Mouse (Mus musculus) liver (tissue): ENCODE results near the gene Zfp110.
A peak's percentile ranks its signal among the peaks of the same experiment; 100 is the strongest.
"Not testable (repeated sequence)": the region's sequence is repeated elsewhere in the genome, so short reads cannot be mapped to it uniquely, and the experiment has no call there.

Source experiments
- DNase-seq: peaks from one replicate; pipeline ENCODE4 v3.0.0-alpha.2; 2020; ENCODE audit warnings: mixed read lengths

Gene Zfp110

DNA sequence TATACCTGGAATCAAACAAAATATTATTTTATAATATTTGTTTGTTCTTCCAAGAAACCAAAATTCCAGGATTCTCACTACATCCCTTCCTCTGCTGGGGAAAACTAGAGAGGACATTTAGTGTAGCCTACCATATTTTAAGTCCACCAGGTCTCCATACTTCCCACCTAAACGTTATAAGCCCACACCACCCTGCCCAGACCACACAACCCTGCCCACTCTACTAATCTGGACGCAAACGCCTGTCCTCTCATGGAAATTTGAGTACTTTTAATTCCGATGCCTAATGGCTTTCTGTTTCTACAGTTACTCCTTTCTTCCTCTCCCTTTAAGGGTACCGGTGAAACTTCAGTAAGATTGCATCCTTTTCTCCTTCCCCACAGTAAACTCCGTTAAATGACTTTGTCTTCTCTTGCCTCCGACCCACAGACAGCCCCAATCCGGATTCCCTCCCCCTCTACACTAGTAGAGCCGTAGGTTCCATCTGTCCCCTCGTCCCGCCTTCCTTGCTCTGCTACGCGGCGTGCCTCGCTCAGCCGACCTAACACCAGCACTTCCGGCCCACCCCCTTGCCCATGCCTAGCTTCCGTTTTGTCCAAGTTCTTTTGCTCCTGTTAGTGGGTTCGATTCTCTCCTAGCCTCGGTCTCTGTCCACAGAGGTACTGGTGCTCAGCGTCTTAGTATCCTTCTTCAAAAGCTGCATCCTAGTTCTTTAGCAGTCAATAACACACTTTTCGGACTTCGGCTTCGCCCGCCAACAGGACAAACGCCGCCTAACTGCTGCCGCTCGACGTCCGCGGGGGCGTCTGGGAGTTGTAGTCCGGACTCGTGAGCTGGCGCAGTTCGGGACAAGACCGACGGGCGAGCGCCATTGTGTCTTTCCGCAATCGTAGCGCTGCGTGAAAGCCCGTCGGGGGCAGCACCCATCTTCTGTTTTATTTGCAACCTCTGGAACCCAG is at the start of gene Zfp110:
Gene Zfp110 (plus strand): TSS at position 600 of the 959 bp plus-strand sequence.
- peak; percentile 90 for DNase-seq

DNA sequence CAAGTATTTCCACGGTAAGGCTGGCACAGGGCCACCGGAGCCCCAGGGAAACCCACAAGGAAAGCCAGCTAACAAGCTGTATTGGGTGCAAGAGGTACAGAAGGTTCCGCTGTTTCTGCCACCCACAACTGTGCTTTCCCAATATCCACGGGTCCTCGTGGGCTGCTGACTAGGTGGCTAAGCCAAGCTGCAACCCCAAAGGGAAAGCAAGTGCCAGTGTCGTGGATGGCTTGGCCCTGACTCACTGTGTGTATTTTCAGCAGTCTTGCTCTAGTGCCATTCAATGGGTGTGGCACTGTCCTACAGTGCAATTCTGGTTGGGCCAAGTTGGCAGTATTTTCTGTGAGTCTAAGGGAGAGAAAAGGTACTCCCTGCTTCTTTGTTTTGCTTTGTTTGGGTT is 47.2 kb upstream of the Zfp110 start:
- DNase-seq: no peak

DNA sequence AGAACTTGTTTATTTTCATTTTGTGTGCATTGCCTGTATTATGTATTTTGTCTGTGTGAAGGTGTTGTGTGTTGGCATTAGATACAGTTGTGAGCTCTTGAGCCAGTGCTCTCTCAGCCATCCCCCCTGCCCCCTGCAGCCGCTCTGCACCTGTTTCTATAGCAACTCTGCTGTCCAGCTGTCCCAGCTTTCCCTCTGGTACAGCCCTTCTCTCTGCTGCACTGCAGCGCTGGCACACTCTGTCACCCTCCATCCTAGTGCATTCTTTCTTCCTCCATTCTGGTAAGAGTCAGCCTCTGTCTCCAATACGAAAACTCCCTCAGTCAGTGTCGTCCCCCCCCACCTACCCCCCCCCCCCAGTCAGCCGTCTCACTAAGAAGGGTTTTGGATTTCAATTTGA is 46.5 kb upstream of the Zfp110 start:
- no peak for DNase-seq

DNA sequence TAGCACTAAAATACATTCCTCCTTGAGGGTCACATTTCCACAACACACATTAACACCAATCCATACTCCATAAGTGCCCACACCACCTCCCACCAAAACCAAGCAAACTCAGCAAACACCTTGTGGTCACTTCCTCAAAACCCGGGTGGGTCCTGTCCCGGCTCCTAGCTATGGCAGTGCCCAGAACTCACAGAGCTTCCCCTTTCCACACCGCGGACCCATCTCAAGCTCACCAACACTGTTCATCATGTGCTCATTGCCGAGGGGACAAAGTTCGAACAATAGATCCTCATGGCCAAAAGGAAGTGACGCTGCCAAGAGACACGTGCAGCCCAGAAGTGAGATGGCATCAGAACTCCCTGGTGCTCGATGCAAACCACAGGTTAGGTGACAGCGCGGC is 41.9 kb upstream of the Zfp110 start:
- not testable (repeated sequence) for DNase-seq

DNA sequence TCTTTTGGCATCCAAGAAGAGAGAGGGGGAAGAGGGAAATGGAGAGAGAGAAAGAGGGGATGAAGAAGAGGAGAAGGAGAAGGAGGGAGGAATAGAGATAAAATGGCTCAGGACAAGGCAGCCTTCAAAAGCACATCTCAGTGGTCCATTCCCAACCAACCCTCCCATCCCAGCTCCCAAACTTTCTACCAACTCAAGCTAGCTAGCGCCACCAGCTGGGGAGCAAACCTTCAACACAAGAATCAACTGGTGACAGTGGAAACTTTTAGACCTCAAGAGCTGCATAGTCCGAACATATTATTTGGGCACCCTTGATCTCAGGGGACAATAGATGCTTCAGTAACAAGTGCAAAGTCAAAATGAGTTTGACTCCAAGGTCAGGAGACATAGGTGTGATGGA is 36.6 kb upstream of the Zfp110 start:
- DNase-seq: no peak

DNA sequence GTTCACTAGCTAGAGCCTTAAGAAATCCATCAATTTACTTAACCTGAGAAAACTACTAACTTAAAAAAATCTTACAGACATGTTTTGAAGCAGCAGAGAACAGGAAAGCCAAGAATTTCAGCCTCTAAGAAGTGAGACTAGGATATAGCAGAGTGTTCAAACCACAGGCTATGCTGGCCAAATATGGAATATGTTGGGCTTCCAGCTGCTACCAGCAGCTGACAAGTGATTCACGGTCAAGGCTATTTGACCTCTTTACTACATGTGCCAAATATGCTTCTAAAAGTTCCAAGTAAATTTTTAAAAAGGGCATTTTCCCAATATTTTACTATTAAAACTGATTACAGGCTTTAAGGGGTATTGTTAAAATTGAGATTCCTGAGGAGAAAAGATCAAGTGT is 35.0 kb upstream of the Zfp110 start:
- DNase-seq: no peak

DNA sequence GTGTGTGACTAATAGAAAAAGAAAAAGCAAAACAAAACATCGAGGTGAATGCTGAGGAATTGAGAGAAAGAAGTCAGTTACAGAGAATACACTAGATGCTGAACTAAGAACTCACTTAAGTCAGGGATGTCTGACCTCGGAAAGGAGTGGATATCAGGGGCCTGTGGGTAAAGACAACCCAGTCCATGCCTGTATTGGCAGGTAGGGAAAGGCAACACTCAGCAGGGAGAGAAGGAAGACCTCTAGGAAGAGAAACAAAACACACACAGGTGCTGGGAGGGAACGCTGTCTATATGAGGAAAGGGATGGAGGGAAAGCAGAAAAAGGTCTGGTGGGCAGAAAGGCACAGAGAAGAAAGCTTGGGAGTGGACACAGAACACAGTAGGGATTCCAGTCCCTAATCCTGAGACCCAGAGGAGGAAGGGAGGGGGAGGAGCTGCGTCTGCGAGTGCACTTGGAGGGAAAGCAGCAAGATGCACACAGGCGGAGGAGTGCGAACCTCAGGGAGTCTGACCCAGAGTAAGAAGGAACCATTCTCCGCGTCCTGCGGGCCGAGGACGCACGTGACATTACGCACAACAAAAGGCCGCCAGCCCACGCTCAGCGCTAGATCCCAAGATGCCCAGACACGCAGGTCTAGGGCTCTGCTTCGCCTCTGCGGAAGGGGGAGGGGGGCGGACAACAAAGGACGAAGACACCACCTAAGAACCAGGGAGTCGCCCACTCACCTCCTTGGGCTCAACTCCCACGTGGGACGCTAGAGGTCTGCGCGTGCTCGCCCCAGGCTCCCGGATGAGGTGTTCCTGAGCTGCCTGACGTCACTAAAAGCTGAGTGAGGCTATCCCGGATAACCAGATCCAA is 31.5 kb upstream of the Zfp110 start, which contains the start of gene Zscan18:
Gene Zscan18 (minus strand): TSS at position 770 of the 861 bp plus-strand sequence.
- peak; percentile 65 for DNase-seq

DNA sequence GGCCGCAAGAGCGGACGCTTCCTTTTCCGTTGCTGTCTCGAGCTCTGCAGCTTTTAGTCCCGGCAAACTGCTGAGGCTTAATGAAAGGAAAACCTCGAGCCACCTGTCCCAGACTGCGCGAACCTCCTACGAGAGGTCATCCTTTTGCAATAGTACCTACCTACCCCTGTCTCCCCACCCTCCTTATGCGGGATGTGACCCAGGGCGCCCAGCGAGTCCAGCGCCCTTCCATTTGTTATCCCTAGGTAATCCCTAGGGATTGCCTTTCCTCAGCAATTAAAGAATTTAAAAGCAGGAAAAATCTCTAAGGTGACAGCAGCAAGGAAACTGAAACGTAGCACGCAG is 30.9 kb upstream of the Zfp110 start:
- DNase-seq: no peak

DNA sequence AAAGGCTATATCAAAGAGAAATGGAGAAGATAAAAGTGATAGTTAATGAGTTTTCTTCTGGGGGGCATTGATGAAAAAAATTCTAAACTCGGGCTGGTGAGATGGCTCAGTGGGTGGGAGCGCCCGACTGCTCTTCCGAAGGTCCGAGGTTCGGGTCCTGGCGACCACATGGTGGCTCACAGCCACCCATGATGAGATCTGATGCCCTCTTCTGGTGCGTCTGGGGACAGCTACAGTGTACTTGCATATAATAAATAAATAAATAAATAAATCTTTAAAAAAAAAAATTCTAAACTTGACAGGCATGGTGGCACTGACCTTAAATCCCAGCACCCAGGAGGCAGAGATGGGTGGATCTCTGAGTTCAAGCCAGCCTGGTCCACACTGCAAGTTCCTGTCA is 19.0 kb upstream of the Zfp110 start:
- no peak for DNase-seq

DNA sequence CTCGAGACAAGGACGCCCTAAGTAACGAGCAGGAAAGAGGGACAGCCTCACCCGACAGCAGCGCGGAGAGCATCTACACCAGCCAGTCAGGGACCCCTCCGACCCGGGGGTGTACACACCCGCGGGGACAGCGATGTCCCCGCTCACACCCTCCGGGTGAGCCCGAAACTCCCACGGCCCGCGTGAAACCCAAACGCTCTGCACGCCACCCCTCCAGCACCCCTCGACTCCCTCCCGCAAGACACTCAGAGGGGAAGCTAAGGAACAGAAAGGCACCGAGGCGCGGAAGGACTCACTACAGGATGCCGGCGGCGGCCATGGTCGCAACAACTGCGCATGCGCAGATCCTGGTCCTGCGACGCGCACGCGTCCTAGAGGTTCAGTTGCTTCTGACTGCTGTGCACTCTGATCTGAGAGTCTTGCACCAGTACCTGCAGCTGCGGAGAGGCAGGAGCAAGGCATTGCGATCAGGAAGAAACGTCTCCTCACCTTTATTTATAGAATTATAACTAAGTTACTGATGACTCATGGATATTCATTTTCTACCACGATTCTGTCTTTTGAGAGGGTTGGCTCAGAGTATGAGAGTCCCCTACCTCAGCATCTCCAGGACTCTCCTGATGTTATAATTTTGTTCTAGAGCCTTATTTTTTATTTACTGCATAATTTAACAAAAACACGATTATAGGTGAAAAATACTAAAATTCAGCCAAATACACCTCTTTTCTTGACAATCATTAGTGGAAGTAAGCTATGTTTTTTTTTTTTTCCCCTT is 15.9 kb upstream of the Zfp110 start, which contains the start of gene Zfp329:
Gene Zfp329 (minus strand): TSS at position 338 of the 775 bp plus-strand sequence.
- peak; percentile 93 for DNase-seq

DNA sequence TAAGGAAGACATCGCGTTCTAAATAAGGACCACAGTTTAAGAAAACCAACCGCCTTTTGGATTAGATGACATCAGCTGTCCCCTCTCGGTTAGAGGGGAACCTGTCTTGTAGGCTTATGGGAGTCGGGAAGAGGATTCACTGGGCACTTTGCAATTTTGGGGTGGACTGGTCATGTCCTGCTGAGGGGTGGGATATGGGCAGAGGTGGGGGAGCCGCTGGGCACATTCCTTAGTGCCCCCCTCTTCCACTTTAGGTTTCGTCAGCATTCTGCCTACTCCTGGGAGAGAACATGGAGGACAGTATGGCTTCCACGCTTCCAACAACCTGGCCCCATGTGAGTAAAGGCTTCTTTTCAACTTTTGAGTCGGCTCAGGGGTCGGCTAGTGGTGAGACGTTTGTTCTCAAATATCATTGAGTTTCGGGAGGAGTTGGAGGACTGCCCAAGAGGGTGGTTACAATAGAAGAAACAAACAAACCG is 671 bp downstream of the Zfp110 start:
- peak; percentile 4 for DNase-seq

DNA sequence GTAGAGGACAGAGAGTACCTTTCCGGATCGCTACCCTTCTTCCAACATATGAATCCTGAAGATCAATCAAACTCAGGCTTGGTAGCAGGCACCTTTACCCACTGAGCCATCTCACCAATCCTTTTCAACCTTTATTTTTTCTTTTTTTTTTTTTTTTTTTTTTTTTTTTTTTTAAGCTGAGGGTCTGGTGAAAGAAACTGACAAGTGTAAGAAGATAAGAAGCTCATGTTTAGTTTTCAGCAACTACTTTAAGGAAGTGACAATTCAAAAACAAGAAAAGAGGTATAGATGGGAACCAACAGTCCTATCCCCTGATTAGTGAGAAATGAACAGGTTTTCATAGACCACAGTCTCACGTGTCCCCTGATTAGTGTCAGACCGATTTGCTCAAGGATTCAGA is 1.2 kb downstream of the Zfp110 start:
- no peak for DNase-seq

DNA sequence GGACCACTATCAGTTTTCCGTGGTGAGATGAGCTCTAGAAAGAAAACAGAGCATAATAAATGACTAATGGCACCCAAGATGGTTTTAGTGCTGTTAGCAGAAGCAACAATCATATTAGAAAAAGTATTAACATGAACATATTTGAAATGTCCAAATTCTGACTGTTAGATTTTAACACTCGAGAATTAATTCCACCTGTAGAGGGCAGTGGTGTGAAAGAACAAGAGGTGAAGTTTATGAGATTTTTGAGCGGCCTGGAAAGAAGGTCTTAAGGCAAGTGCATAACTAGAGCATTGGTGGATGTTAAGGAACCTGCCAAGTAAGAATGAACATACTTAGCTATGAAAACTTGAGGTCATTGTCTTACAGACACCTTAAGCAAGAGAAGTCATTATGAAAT is 39.7 kb downstream of the Zfp110 start:
- no peak for DNase-seq

DNA sequence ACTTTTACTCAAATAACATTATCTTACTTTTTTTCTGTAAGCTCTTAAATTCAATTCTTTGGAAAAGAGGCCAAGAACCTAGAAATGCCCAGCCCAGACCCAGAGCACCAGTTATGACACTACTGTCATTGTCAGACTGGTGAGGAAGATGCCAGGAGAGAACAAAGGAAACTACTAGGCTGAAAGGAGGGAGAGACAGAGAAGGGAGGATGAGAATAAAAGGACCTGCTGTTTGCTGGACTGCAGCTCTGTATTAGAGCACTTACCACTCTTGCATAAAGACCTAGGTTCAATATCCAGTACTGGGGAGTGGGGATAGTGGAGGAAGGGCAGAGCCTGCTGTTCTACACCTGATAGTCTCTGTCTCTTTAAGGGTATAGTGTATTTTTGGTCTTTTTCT is 45.5 kb downstream of the Zfp110 start:
- no peak for DNase-seq

DNA sequence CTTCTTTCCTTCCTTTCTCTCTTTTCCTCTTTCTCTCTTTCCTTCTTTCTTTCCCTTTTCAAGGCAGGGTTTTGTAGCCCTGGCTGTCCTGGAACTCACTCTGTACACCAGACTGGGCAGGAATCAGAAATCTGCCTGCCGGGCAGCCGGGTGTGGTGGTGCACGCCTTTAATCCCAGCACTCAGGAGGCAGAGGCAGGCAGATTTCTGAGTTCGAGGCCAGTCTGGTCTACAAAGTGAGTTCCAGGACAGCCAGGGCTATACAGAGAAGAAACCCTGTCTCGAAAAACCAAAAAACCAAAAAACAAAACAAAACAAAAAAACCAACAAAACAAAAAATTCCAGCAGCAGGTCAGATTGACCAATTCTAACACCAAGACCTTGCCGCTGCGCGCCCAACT is 45.9 kb downstream of the Zfp110 start:
- not testable (repeated sequence) for DNase-seq

DNA sequence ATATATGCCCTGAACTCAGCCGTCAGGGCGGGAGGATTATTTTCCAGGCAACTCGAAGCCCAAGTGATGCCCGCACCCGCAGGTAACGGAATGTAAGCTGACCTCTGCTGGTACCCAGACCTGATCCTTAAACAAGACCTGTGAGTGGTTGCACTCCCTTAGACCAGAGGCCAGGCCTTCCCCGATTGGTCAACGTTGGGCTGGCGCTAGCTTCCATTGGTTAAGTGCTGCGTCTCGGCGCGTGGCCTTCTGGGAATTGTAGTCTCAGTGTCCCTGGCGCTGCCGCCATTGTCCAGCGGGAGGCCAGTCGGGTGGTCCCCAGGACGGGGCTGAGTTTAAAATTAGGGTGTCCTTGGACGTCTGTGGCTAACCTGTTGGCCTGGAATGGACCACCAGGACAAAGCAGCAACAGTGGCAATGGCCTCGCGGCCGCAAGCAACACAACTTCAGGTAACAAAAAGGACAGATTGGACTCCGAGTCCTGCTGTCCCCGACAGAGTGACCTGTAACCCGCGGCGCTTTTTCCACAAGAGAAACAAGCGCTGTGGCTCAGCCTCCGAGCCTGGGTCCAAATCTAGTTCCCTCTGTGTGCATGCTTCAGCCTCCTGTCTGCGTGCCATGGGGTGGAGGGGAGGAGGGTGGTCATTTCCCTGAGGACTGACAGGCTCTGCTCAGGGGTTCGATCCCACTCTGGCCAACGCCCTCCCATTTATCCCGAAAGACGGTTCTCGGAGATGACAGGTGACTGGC is 46.5 kb downstream of the Zfp110 start, which contains the start of gene Zfp128:
Gene Zfp128 (plus strand): TSS at position 267 of the 750 bp plus-strand sequence.
- peak; percentile 93 for DNase-seq

DNA sequence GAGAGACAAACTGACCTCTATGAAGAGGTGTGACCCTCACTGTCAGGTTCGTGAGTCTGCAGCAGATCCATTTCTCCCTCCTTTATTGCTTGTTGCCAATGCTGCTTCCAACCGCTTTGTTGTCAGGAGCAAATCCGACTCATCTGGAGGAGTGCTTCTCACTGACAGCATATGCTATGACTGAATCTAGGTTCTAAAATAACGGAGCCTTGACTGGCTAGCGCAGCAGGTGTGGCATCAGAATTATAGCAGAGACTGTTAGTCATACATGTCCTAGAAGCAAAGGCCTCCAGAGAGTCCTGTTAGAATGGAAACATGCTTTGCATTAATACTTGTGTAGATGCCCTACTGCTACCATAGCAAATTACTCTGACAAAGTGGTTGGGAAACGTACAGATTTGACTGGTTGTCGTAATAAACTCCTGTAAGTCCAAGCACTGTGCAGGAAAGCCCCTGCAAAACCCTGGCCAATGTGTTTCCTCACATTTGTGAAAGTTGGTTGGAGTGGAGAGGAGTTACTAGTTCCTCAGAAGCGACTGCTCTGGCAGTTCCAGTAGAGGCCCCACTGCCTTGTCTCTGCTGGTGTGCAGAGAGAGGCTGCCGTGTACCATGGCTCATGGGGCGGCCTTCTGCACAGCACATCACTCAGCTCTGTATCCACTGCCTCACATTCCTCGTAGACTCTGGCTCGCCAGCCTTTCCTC is 52.2 kb downstream of the Zfp110 start:
- no peak for DNase-seq

DNA sequence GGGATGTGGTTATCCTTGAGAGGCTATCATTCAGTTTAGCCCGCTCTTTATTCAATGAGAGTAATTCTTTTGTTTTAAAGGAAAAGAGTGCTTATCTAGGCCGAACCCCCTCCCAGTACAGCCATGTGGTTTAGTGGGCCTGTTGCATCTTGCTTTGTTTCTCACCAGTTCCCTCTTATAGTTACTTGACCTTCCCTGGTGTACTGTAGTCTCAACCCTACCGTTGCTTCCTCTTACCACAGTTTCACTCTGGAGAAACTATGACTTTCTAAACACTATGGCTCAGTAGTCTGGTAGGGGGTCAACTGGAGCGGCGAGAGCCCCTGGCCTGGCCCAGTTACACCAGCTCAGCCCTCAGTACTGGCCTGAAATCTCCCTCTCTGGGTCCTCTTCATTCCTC is 53.0 kb downstream of the Zfp110 start:
- no peak for DNase-seq

DNA sequence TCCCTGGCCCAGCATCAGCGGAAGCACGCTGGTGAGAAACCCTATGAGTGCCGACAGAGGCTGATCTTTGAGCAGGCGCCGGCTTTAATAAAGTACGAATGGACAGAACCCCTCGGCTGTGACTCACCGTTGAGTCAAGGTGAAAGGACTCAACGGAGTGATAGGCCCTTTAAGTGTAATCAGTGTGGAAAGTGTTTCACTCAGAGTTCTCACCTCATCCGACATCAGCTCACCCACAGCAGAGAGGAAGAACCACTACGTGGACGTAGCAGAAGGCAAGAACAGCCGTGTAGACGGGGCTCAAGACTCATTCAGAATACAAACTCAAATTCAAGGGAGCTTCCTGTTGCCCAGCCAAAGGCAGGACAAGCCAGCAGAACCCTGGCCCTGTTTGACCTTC is 56.4 kb downstream of the Zfp110 start:
- no peak for DNase-seq

DNA sequence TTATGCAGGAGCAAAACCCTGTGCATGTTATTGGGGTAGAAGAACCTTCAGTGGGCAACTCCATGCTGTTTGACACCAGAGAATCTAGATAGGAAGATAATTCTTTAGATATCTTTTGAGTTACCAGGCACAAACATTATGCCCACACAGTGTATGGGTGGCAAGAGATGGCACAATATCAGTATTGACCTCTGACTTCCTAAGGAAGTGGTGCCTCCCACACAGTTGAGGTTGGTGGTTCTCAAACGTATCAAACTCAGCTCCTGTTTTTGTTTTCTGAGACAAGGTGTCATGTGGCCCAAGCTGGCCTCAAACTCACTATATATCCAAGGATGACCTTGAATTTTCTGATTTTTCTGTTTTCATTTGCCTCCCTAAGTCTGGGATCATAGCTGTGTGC is 56.8 kb downstream of the Zfp110 start:
- DNase-seq: no peak
